Mouse (Mus musculus) CD4-positive helper T cell, adult 2 months (primary cell): ENCODE measurements around the gene Serpinb5.
A peak's percentile ranks its signal among the peaks of the same experiment; 100 is the strongest.
"Not testable (repeated sequence)": the region's sequence is repeated elsewhere in the genome, so short reads cannot be mapped to it uniquely, and the experiment has no call there.

Source experiments
- DNase-seq: peaks from one replicate; pipeline ENCODE4 v3.0.0-alpha.2; 2012; ENCODE audit warnings: low read depth, missing footprints, low spot score

Serpinb5 gene

DNA sequence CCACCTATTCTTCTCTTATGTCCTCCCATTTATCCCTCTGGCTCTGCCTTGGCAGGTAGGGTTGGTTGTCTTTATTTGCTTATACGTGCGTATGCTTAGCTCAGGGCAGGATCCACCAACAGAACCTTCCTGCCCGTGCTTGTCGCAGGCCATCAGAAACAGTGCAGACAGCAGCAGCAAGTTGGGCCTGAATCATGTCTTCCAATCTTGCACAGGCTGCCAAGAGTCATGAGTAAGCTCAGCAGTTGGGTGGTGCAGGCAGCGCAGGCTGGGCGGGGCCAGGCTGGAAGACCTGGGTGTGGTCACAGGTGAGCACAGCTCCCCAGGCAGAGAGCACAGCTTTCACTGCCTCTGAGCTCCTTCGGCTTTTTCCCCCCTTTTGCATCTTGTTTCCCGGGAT, at the start of gene Serpinb5:
Serpinb5 (plus strand) TSS at position 327 of the 400 bp plus-strand sequence.
- no peak for DNase-seq

- DNase-seq, result no peak
Observed at GRCm38 (mm10) chr1:106814864-106815263, 46.1 kb upstream of the Serpinb5 start.

- no peak for DNase-seq
Observed at GRCm38 (mm10) chr1:106815265-106815664, 45.7 kb upstream of the Serpinb5 start.

GRCm38 (mm10) chr1:106816766-106817165, 44.2 kb upstream of the Serpinb5 start:
- DNase-seq, result no peak

GRCm38 (mm10) chr1:106818323-106818722, 42.6 kb upstream of the Serpinb5 start:
- DNase-seq, result peak; percentile 58

GRCm38 (mm10) chr1:106822297-106822696, 38.7 kb upstream of the Serpinb5 start:
- no peak for DNase-seq

DNA sequence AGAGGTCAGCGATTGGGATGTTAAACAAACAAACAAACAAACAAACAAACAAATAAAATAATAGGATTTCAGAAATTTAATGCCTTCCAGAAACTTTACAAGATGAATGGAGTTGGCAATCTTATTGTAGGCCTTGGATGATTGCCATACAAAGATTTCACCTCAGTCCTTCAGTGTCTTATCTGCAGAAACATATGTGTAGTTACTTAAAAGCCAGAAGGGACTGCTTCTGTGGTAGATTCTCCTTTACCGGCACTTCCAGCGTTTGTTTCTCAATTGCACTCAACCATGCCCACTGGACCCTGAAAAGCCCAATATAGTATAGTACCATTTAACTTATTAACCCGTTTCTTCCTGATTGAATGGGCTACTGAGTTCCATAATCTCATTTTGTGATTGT, 32.2 kb upstream of the Serpinb5 start:
- no peak for DNase-seq

- no peak for DNase-seq
Observed at GRCm38 (mm10) chr1:106865543-106865942, 4.6 kb downstream of the Serpinb5 start.

DNA sequence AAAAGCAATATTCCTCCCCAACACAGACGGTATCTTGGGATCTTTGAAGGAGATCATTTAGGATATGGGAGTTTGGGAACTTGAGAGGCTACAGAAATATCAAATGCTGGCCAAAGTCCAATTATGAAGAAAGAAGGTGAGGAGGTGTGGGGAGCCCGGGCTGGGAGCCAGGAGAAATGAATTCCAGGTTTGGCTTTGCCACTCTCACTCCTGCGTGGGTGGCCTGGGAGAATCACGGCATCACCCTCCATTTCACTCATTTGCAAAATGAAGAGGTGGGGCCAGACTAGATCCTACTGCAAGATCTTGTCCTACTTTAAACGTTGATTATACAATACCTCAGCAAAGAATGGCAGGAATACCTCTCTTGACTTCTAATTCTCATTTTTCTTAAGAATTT, 5.1 kb downstream of the Serpinb5 start:
- DNase-seq, result no peak

- DNase-seq, result peak; percentile 74
Observed at GRCm38 (mm10) chr1:106866768-106867167, 5.8 kb downstream of the Serpinb5 start.

- DNase-seq, result no peak
Observed at GRCm38 (mm10) chr1:106869986-106870385, 9.0 kb downstream of the Serpinb5 start.

DNA sequence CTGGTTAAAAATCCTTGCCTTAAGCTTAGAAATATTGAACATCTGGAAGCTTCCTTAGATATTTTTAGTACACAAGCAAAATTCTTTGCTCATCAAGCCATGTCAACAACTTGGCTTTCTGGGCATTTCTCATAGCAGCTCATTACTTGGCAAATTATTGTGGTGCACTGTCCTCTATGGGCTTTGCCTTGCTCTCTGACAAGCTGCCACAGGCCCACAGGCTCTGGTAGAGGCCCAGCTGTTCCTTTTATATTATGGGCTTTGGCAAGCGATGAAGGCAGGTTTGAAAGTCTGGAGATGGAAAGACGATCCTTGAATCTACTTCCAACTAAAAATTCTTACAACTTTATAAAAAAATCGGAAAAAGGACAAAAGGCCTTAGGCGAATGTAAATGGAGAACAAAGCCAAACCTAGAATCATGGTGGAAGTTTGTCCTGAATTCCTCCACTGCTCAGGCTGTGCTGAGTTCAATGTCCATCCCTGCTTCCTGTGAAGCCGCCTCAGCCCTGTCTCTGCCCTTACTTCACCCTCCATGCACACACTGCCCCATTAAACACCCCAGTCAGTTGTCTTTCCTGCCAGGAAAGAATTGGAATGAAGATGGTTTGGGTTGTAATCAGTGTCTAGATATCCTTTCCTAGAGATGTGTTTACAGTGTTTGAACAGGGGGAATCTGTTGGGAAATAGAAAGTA, 14.4 kb downstream of the Serpinb5 start:
- no peak for DNase-seq

GRCm38 (mm10) chr1:106876147-106876546, 15.2 kb downstream of the Serpinb5 start:
- DNase-seq, result no peak

DNA sequence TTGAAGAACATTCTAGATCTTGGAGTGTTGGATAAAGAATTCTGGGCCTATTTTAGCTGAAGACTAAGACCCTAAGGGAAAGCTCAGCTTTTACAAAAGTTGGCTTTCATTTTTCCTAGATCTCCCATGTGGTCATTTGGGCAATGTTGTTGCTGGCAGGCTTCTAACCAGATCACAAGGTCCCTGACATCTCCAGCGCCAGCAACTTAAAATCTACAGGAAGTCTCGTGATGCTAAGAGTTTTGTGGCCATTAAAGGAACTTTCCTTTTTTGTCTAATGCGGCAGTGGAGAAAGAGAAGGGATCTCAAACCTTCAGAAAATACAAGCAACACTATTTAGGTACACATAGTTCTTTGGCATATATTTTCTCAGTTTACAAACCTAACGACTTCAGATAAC, 21.8 kb downstream of the Serpinb5 start:
- DNase-seq, result no peak

DNA sequence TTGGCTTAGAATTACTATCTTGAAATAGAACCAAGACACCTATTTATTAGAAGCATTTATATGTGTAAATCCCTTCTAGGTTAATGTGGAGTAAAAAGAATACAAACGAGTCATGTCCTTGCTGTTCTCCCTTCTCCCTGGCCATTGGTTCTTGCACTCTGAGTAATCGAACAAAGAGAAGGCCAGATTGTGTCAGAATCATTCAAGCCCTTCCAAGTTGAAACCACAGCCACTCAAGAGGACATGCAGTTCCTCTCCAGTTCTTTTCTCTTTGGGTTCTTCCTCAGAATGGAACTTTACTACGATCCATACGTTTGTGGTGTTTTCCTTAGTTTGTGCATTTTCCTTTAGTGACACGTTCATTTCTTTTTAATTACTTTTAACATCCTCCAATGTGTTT, 22.4 kb downstream of the Serpinb5 start:
- no peak for DNase-seq

- peak; percentile 47 for DNase-seq
Observed at GRCm38 (mm10) chr1:106883812-106884211, 22.8 kb downstream of the Serpinb5 start.

GRCm38 (mm10) chr1:106895142-106895541, 34.2 kb downstream of the Serpinb5 start:
- not testable (repeated sequence) for DNase-seq

- no peak for DNase-seq
Observed at GRCm38 (mm10) chr1:106901406-106901805, 40.4 kb downstream of the Serpinb5 start.

DNA sequence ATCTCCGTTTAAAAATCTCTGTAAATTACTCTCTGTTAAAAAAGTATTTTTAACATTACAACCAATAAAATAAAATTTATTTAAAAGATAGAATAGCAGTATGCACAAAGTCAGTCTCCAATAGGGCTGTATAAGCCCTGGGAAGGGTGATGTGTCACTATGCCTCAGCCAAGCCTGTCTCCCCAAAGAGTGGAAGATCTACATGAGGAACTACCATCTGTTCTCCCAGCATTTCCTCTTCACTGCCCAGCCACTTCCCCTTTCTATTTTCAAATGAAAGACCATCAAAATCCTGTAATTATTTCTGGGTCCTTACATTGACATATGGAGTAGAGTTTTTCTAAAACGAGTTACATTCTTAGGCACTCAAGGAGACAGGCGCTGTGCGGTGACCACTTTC, 71.0 kb downstream of the Serpinb5 start:
- no peak for DNase-seq
